In the genomic region with DNA sequence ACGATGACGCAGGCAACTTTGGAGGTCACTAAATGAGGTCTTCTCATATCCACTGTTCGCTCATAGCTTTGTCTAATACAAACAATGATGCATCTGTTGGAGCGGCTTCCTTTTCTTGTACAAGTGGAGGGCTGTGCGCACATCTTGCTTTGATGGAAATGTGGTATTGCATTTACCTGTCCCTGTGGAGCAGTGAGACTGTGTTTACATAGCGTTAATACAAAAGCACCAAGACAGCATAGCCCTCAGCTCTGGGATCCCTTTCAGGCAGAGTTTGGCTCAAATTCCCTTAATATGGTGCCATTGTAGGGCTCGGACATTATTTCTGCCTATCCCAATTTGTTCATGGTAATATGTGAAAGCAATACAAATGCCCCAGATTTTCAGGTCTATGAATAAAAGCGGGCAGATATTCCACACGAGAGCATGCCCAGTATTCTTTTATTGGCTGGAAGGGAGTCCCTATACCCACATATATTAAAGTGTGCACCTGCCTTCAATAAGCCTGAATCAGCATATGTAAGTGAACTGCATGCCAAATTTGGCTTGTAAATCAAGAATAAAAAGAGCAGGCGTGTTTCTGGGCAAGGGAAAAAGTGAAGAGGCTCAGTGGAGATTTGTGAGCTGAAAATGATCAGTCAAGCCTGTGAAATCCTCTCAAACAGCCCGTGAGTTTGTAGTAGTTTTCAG, we compare ENCODE assay signal across 19 mouse cellular contexts.
DNase-seq lines count a peak whose midpoint lies in the region; ATAC-seq lines count a peak whose summit lies in the region.
"Had no signal": no experiment of that assay in that cellular context is flagged by ENCODE, and none has a peak within 500 bp of the region (broad histone marks: within the 10 kb centered on the region; RNA-seq: fewer than 3 reads in every experiment).

No protein-coding gene starts in this region.

- H3K4me1 ChIP-seq in hindbrain, embryonic 16.5 days (ENCODE audit: control insufficient read depth, insufficient read depth, low read depth, low read length): no peaks in the 10 kb centered on the region
- H3K4me1 ChIP-seq in hindbrain, embryonic 11.5 days (replicated peaks; ENCODE audit: control insufficient read depth, insufficient read depth, low read length): no peaks in the 10 kb centered on the region
- peaks cover 7% of the 10 kb centered on the region; the same call in 1 of the 2 replicates for H3K4me1 ChIP-seq in neural tube, embryonic 13.5 days (replicated peaks)
- H3K4me1 ChIP-seq in limb, embryonic 15.5 days: peaks cover 9% of the 10 kb centered on the region; the same call in 1 of the 2 replicates
- H3K4me1 ChIP-seq: embryonic facial prominence, embryonic 12.5 days; forebrain, embryonic 12.5 days; heart, embryonic 10.5 days had no signal

- H3K27me3 ChIP-seq in hindbrain, embryonic 16.5 days (replicated peaks; ENCODE audit: control insufficient read depth, insufficient read depth, low read length): no peaks in the 10 kb centered on the region
- H3K27me3 ChIP-seq in hindbrain, embryonic 11.5 days (ENCODE audit: control insufficient read depth, insufficient read depth, low read length): no peaks in the 10 kb centered on the region
- H3K27me3 ChIP-seq in neural tube, embryonic 13.5 days: no peaks in the 10 kb centered on the region
- H3K27me3 ChIP-seq in limb, embryonic 15.5 days: no peaks in the 10 kb centered on the region
- H3K27me3 ChIP-seq: CH12.LX; embryonic facial prominence, embryonic 12.5 days; forebrain, embryonic 12.5 days; Patski had no signal

- H3K4me2 ChIP-seq in hindbrain, embryonic 16.5 days (ENCODE audit: low read length): no peak overlapping the region
- H3K4me2 ChIP-seq in hindbrain, embryonic 11.5 days (replicated peaks; ENCODE audit: low read depth, low read length): no peak overlapping the region
- no peak overlapping the region for H3K4me2 ChIP-seq in neural tube, embryonic 13.5 days
- H3K4me2 ChIP-seq in limb, embryonic 15.5 days: no peak overlapping the region
- H3K4me2 ChIP-seq: embryonic facial prominence, embryonic 12.5 days; forebrain, embryonic 12.5 days; hindbrain, embryonic 14.5 days had no signal

- no peak overlapping the region for H3K27ac ChIP-seq in hindbrain, embryonic 16.5 days (ENCODE audit: low read depth, low read length)
- no peak overlapping the region for H3K27ac ChIP-seq in hindbrain, embryonic 11.5 days (ENCODE audit: low read depth, low read length)
- H3K27ac ChIP-seq in neural tube, embryonic 13.5 days (replicated peaks): peak overlapping the region; percentile 23; the same call in 1 of the 2 replicates
- H3K27ac ChIP-seq in limb, embryonic 15.5 days: no peak overlapping the region
- H3K27ac ChIP-seq: embryonic facial prominence, embryonic 12.5 days; forebrain, embryonic 12.5 days; heart, embryonic 10.5 days; hindbrain, embryonic 14.5 days had no signal

- no peaks in the 10 kb centered on the region; the same call in 1 of the 2 replicates for H3K9me3 ChIP-seq in hindbrain, embryonic 16.5 days (ENCODE audit: control insufficient read depth, low read length)
- H3K9me3 ChIP-seq in hindbrain, embryonic 11.5 days (ENCODE audit: control insufficient read depth, low read length): no peaks in the 10 kb centered on the region
- H3K9me3 ChIP-seq in neural tube, embryonic 13.5 days: no peaks in the 10 kb centered on the region; the same call in 1 of the 2 replicates
- no peaks in the 10 kb centered on the region for H3K9me3 ChIP-seq in limb, embryonic 15.5 days
- H3K9me3 ChIP-seq: embryonic facial prominence, embryonic 12.5 days; forebrain, embryonic 12.5 days; heart, embryonic 10.5 days had no signal

- DNase-seq in hindbrain, embryonic 11.5 days (ENCODE audit: low spot score): no peak
- DNase-seq in neural tube, embryonic 10.5 days (ENCODE audit: extremely low spot score, low spot score): no peak
- no peak for DNase-seq in gastrocnemius, adult 18-20 months (ENCODE audit: low spot score)
- DNase-seq in gastrocnemius, adult 8-10 months (ENCODE audit: low spot score in 2 of 2): no peak
- DNase-seq: adrenal gland, postnatal 14 days; cerebellum, adult 8-10 months; embryo, embryonic 11 days; gastrocnemius, postnatal 10 days had no signal

- H3K9ac ChIP-seq in hindbrain, embryonic 16.5 days (ENCODE audit: low read depth, low read length): no peak overlapping the region
- H3K9ac ChIP-seq in hindbrain, embryonic 11.5 days (ENCODE audit: low read depth, low read length): no peak overlapping the region
- no peak overlapping the region for H3K9ac ChIP-seq in neural tube, embryonic 13.5 days
- no peak overlapping the region for H3K9ac ChIP-seq in limb, embryonic 15.5 days
- H3K9ac ChIP-seq: embryonic facial prominence, embryonic 12.5 days; forebrain, embryonic 12.5 days; hindbrain, embryonic 14.5 days had no signal

- no peaks in the 10 kb centered on the region for H3K36me3 ChIP-seq in hindbrain, embryonic 16.5 days (ENCODE audit: control insufficient read depth, insufficient read depth, low read length)
- no peaks in the 10 kb centered on the region for H3K36me3 ChIP-seq in hindbrain, embryonic 11.5 days (ENCODE audit: control insufficient read depth, insufficient read depth, low read length)
- no peaks in the 10 kb centered on the region for H3K36me3 ChIP-seq in neural tube, embryonic 13.5 days
- no peaks in the 10 kb centered on the region for H3K36me3 ChIP-seq in limb, embryonic 15.5 days
- H3K36me3 ChIP-seq: embryonic facial prominence, embryonic 12.5 days; forebrain, embryonic 12.5 days; heart, embryonic 10.5 days had no signal

- no peak overlapping the region for H3K4me3 ChIP-seq in hindbrain, embryonic 16.5 days (ENCODE audit: low read length)
- H3K4me3 ChIP-seq in hindbrain, embryonic 11.5 days (ENCODE audit: low read depth, low read length): no peak overlapping the region
- no peak overlapping the region for H3K4me3 ChIP-seq in neural tube, embryonic 13.5 days
- no peak overlapping the region for H3K4me3 ChIP-seq in limb, embryonic 15.5 days
- H3K4me3 ChIP-seq: embryonic facial prominence, embryonic 12.5 days; forebrain, embryonic 12.5 days; heart, embryonic 10.5 days had no signal

- ATAC-seq in hindbrain, embryonic 16.5 days: 0 out of 2 replicates have a peak, but pooled peaks have one; percentile 24
- ATAC-seq in hindbrain, embryonic 11.5 days (ENCODE audit: low FRiP score): no peak
- peak; percentile 74 for ATAC-seq in neural tube, embryonic 13.5 days (ENCODE audit: low read depth)
- ATAC-seq in limb, embryonic 15.5 days (ENCODE audit: insufficient number of reproducible peaks, low FRiP score, low TSS enrichment, low read depth): peak; percentile 35; the same call in 1 of the 2 replicates
- ATAC-seq: activated CD4-positive, CD25-positive, alpha-beta regulatory T cell, adult 4 months; inflammation-experienced regulatory T-cells, adult 6 months; Patski had no signal

- WGBS in hindbrain, embryonic 16.5 days: 72% methylated on average over 11 of the region's 11 CpGs
- 89% methylated on average over 11 of the region's 11 CpGs for WGBS in hindbrain, embryonic 11.5 days
- 62% methylated on average over 11 of the region's 11 CpGs for WGBS in neural tube, embryonic 13.5 days
- WGBS in limb, embryonic 15.5 days: 51% methylated on average over 11 of the region's 11 CpGs
